Mouse (Mus musculus): ENCODE data around the gene 1700066M21Rik.

1700066M21Rik gene

DNA sequence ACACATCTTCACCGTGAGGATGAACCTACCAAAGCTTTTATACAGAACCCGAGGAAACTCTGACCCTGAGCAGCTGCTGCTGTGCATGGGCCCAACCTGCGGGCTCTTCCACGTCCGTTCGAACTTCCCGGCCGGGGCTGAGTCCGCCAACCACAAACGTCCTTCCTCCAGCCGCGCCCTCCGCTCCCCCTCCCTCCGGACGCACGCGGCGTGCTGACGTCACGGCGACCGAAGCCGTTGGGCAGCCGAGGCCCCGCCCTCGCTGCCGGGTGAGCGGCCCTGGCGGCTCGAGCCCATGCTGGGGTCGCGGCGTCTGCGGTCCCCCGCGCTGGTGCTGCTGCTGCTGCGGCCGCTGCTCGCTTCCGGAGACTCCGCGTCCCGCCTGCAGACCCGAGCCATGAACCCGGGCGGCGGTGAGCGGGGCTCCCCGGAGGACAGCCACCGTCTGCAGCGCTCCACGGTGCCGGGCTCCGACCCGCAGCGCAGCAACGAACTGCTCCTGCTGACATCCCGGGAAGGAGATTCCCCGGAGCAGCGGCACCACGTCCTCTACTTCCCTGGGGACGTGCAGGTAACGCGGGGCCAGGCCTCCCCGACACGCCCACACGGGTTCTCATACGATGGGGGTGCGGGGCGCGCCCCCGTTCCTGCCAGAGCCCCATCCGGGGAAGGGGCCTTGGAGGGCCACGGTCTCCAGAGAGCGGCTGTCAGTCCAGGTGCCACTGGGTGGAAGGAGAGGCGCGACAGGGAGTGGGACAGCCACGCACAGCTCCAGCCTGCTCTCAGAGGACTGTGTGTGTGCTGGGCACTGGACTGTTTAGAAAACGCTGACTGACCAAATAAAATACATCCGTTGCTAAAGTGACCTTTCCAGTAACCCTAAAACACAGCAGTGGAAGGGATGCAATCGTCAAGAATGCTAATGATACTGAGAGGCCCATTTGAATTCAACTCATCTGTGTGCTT is at the start of gene 1700066M21Rik:
TSS of gene 1700066M21Rik (plus strand) at position 245 of the 966 bp plus-strand sequence.
- DNase-seq = peak; percentile 93

- no peak for DNase-seq
Measured at GRCm38 (mm10) chr1:57329285-57330093, 47.9 kb upstream of the 1700066M21Rik start.

GRCm38 (mm10) chr1:57330228-57330627 is 47.2 kb upstream of the 1700066M21Rik start:
- peak; percentile 29 for DNase-seq

GRCm38 (mm10) chr1:57332040-57332439 is 45.4 kb upstream of the 1700066M21Rik start:
- DNase-seq = no peak

GRCm38 (mm10) chr1:57333550-57334213 is 43.7 kb upstream of the 1700066M21Rik start:
- DNase-seq = no peak

DNA sequence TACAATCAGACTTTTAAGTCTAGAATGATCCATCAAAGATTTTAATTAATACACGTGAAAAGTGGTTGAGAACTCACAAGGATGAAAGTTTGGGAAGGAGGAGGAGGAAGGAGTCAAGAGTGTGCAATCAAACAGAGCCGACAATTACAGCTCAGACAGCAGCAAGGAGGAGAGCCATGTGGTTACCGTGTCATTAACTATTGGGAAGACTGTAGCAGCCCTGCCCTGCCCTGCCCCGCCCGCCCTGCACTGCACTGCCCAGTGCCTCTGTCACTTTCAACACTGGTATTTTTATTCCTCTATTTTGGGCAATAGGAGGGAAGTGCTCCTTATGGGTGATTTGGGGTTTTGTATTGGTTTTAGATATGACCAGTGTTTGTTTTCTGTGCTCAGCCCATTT is 42.2 kb upstream of the 1700066M21Rik start:
- DNase-seq = no peak

- DNase-seq = no peak
Measured at GRCm38 (mm10) chr1:57339156-57339796, 38.1 kb upstream of the 1700066M21Rik start.

GRCm38 (mm10) chr1:57341197-57341596 is 36.2 kb upstream of the 1700066M21Rik start:
- DNase-seq = no peak

DNA sequence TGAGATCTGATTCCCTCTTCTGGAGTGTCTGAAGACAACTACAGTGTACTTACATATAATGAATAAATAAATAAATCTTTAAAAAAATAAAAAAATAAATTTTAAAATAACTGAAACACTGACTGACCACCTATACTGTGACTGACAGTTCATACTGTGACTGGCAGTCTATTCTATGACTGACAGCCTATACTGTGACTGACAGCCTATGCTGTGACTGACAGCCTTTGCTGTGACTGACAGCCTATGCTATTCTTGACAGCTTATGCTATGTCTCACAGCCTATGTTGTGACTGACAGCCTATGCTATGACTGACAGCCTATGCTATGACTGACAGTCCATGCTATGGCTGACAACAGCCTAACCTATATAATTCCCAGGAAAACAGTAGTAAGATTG is 29.9 kb upstream of the 1700066M21Rik start:
- DNase-seq = no peak

GRCm38 (mm10) chr1:57351941-57352340 is 25.5 kb upstream of the 1700066M21Rik start:
- DNase-seq = no peak

GRCm38 (mm10) chr1:57358546-57358945 is 18.9 kb upstream of the 1700066M21Rik start:
- no peak for DNase-seq

GRCm38 (mm10) chr1:57367446-57367845 is 10.0 kb upstream of the 1700066M21Rik start:
- DNase-seq = no peak

DNA sequence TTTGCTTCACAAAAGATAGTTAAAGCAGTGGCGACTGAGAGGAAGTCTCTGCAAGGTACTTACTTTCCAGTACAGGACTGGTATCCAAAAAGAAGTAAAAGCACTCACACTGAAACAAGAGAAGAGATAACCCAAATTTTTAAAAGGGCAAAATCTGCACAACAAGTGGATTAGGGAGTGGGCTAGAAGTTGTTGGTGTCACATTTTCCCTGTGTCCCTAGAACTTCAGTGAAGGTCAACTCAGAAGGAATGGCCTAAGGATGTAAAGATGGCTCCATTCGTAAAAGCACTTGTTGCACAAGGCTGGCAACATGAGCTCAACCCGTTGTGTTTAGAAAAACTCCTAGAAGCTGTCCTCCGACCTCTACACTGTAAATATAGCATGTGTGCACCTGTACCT is 8.3 kb upstream of the 1700066M21Rik start:
- no peak for DNase-seq

GRCm38 (mm10) chr1:57370451-57370850 is 7.0 kb upstream of the 1700066M21Rik start:
- no peak for DNase-seq

- no peak for DNase-seq
Measured at GRCm38 (mm10) chr1:57375276-57375675, 2.1 kb upstream of the 1700066M21Rik start.

GRCm38 (mm10) chr1:57376806-57377205 is 614 bp upstream of the 1700066M21Rik start:
- DNase-seq = no peak

DNA sequence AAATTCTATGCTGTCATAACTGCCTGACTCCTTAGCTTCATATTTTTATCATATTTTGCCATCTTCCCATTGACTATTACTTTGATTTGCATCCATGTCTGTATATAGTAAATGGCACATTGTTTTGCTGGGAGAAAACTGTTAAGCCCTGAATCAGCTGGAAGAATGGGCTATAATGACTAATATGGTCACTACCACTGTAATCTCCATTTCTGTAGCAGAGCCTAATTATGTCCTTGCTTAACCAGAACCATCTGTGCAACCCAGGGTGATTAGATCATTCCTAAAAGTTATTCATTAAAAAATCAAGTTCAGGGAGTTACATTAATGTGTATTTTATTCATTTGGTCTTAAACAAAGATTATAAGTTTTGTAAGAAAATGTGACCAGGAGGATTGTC is 9.1 kb downstream of the 1700066M21Rik start:
- DNase-seq = no peak

GRCm38 (mm10) chr1:57387876-57388275 is 10.5 kb downstream of the 1700066M21Rik start:
- no peak for DNase-seq

GRCm38 (mm10) chr1:57388402-57389155 is 11.2 kb downstream of the 1700066M21Rik start:
- no peak for DNase-seq

GRCm38 (mm10) chr1:57390993-57391790 is 13.8 kb downstream of the 1700066M21Rik start:
- DNase-seq = no peak

GRCm38 (mm10) chr1:57392417-57392816 is 15.0 kb downstream of the 1700066M21Rik start:
- no peak for DNase-seq
